23 mouse cellular contexts compared by ENCODE assay signal in the genomic region with DNA sequence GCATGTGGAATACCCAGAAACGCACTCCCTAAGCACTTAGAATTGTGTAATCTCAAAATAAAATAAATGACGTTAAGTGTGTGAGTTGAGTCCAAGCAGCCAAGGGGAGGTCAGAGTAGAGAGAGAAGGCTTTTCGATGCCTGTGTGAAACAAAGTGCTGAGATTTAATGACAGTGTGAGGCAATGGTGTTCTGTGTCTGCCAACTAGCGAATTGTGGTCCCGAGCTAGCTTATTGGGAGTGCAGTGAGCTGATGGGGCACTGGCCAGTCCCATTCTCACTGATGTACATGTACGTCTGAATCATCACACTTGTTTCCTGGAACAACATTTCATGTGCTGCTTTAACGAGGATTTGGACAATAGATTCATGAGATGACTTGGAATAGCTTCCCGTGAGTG.
DNase-seq lines count a peak whose midpoint lies in the region; TF ChIP-seq lines count a peak whose summit lies in the region.
"Had no signal": no experiment of that assay in that cellular context is flagged by ENCODE, and none has a peak within 500 bp of the region (broad histone marks: within the 10 kb centered on the region; RNA-seq: fewer than 3 reads in every experiment).

No protein-coding gene starts in this region.

- no peak overlapping the region for H3K4me3 ChIP-seq in kidney, adult 2 months (ENCODE audit: insufficient read depth, low read depth, low read length)
- H3K4me3 ChIP-seq in small intestine, adult 2 months (ENCODE audit: low read depth, low read length): no peak overlapping the region
- H3K4me3 ChIP-seq: embryonic facial prominence, embryonic 15.5 days; erythroblast, embryonic 14.5 days; forebrain, embryonic 15.5 days; heart, adult 2 months; heart, embryonic 15.5 days; hindbrain, embryonic 13.5 days had no signal

- WGBS in kidney, adult 2 months: 73% methylated on average over 8 of the region's 8 CpGs
- WGBS in small intestine, adult 2 months: 69% methylated on average over 8 of the region's 8 CpGs

- no peak for TF ChIP-seq CTCF in kidney, adult 2 months (conservative IDR thresholded peaks at IDR 0.05; ENCODE audit: insufficient read depth, insufficient read length, low read depth, low read length)
- no peak for TF ChIP-seq CTCF in small intestine, adult 2 months (IDR thresholded peaks at IDR 0.05; ENCODE audit: extremely low read depth, insufficient read length, insufficient replicate concordance, low read depth, low read length)

- peak; percentile 32 for DNase-seq in adrenal gland, adult 2 months
- DNase-seq in adrenal gland, adult 8-10 months: no peak
- DNase-seq in kidney, adult 2 months: peak; percentile 13
- DNase-seq in kidney, adult 9 months: no peak
- DNase-seq in lung, postnatal 25 days (ENCODE audit: low spot score): peak; percentile 7
- no peak for DNase-seq in lung, postnatal 14 days
- DNase-seq in cerebellum, adult 18-20 months: no peak
- DNase-seq: adrenal gland, postnatal 25 days; B cell, adult 2 months; cerebellum, adult 8-10 months; cerebellum, postnatal 14 days; embryo, embryonic 11 days; gastrocnemius, postnatal 36 days; heart, adult 2 months; heart, postnatal 14 days had no signal

- H3K27me3 ChIP-seq in kidney, adult 2 months (replicated peaks; ENCODE audit: control insufficient read depth, insufficient read depth, low read length): no peaks in the 10 kb centered on the region
- no peaks in the 10 kb centered on the region for H3K27me3 ChIP-seq in small intestine, adult 2 months (ENCODE audit: control insufficient read depth, insufficient read depth, low read length)
- H3K27me3 ChIP-seq: embryonic facial prominence, embryonic 15.5 days; forebrain, embryonic 15.5 days; heart, embryonic 15.5 days; hindbrain, embryonic 13.5 days had no signal

- peak overlapping the region; percentile 28; the same call in 1 of the 2 replicates for H3K27ac ChIP-seq in kidney, adult 2 months (ENCODE audit: insufficient read depth, low read depth, low read length)
- H3K27ac ChIP-seq in small intestine, adult 2 months (ENCODE audit: insufficient read depth, low read depth, low read length): 0 out of 2 replicates have a peak overlapping the region, but pooled peaks have one; percentile 5
- H3K27ac ChIP-seq: embryonic facial prominence, embryonic 15.5 days; heart, adult 2 months; heart, embryonic 15.5 days; hindbrain, embryonic 13.5 days; hindbrain, postnatal 0 days had no signal

- TF ChIP-seq POLR2A in kidney, adult 2 months (IDR thresholded peaks at IDR 0.05; ENCODE audit: low read depth, low read length): no peak
- no peak for TF ChIP-seq POLR2A in small intestine, adult 2 months (IDR thresholded peaks at IDR 0.05; ENCODE audit: low read depth, low read length)

- H3K4me1 ChIP-seq in kidney, adult 2 months (ENCODE audit: control insufficient read depth, insufficient read depth, low read length): peaks cover 3% of the 10 kb centered on the region; the same call in 1 of the 2 replicates
- H3K4me1 ChIP-seq in small intestine, adult 2 months (ENCODE audit: control insufficient read depth, insufficient read depth, insufficient read length, low read length): no peaks in the 10 kb centered on the region
- H3K4me1 ChIP-seq: forebrain, embryonic 15.5 days; heart, embryonic 15.5 days; hindbrain, embryonic 13.5 days had no signal

- no peaks in the 10 kb centered on the region for H3K36me3 ChIP-seq in kidney, adult 2 months (ENCODE audit: control insufficient read depth, insufficient read depth, low read length)
- H3K36me3 ChIP-seq in small intestine, adult 2 months (ENCODE audit: control insufficient read depth, insufficient read depth, low read length): no peaks in the 10 kb centered on the region
- H3K36me3 ChIP-seq: embryonic facial prominence, embryonic 15.5 days; forebrain, embryonic 15.5 days; G1E; heart, embryonic 15.5 days; hindbrain, embryonic 13.5 days had no signal

Comparison
In these comparisons a context has a peak if more than half of its experiments do, and no peak if none do; other contexts are left out.
1. DNase-seq: peak in adrenal gland, adult 2 months (single experiment), kidney, adult 2 months (single experiment) and lung, postnatal 25 days (single experiment); none in adrenal gland, adult 8-10 months (single experiment), kidney, adult 9 months (single experiment), lung, postnatal 14 days (single experiment) and cerebellum, adult 18-20 months (0 of 2).